1 mouse cellular context compared by ENCODE assay signal in the genomic region with DNA sequence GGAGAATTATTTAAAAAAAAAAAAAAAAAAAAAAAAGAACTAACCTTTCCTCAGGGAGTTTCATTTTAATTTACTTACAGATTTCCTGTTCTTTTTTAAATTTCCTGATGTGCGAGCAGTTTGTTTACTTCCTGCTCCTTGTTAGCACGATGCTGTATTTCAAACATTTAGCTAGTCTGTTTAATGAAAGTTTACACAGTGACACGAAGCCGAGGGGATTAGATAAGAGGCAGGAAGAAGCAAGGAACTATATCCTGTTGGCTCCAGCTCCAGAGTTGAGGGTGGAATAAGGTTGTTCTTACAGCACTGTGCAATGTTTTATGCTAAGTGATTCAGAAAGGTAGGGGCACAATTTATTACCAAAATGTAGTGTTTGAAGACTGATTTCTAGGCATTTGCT.
TF ChIP-seq lines count a peak whose summit lies in the region.

No protein-coding gene starts in this region.

TF ChIP-seq in ES-E14, 5 proteins besides CTCF, POLR2A, EP300 and RAD21:
- TF ChIP-seq ZNF384 (IDR thresholded peaks at IDR 0.05; ENCODE audit: low read depth, low read length) (no peak; the same call in 1 of the 2 replicates), HCFC1 (IDR thresholded peaks at IDR 0.05; ENCODE audit: borderline replicate concordance, insufficient read depth, low read length) (no peak), MAFK (IDR thresholded peaks at IDR 0.05; ENCODE audit: insufficient read depth, low read depth, low read length) (no peak)
